29 mouse cellular contexts compared by ENCODE assay signal in the genomic region with DNA sequence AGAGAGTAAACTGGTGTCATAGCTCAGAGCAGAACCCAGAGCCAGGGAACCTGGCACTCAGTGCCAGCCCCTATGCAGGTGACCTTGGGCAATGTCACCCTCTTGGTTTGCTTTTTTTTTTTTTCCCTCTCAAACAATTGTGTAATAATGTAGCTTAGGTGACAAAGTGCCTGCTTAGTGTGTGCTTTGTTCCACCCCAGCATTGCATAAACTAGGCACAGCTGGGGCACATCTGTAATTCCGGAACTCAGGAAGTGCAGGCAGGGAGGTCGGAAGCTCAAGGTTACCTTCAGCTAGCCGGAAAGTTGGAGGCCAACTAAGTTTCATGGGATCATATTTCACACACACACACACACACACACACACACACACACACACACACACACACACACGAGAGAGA. TPM values are rescaled to one million over a fixed set of nuclear protein-coding genes. Genes with fewer than 3 reads are reported as not detected.
DNase-seq lines count a peak whose midpoint lies in the region; ATAC-seq lines count a peak whose summit lies in the region.
"Had no signal": no experiment of that assay in that cellular context is flagged by ENCODE, and none has a peak within 500 bp of the region (broad histone marks: within the 10 kb centered on the region; RNA-seq: fewer than 3 reads in every experiment).

No protein-coding gene starts in this region.

- peak; percentile 40 for DNase-seq in adrenal gland, adult 2 months
- no peak for DNase-seq in adrenal gland, adult 18-20 months (ENCODE audit: low spot score in 2 of 2)
- DNase-seq in kidney, adult 9 months, result peak; percentile 20
- DNase-seq in kidney, postnatal 14 days, result no peak
- peak; percentile 29 for DNase-seq in 416B (ENCODE audit: low read depth)
- peak; percentile 38 for DNase-seq in embryonic facial prominence, embryonic 11.5 days (ENCODE audit: low spot score)
- DNase-seq: cerebellum, adult 11-12 months; cerebellum, postnatal 14 days; heart, postnatal 36 days; kidney, postnatal 10 days; midbrain, embryonic 14.5 days; thymus, postnatal 25 days had no signal

- ATAC-seq in embryonic facial prominence, embryonic 11.5 days (replicated peaks; ENCODE audit: insufficient number of reproducible peaks, low FRiP score, low TSS enrichment, low read depth), result no peak
- no peak for ATAC-seq in megakaryocyte, adult 5-6 weeks (ENCODE audit: poor library complexity, severe bottlenecking)
- no peak for ATAC-seq in midbrain, embryonic 16.5 days
- ATAC-seq: CD4-positive, CD25-positive, alpha-beta regulatory T cell, adult 4 months; hindbrain, embryonic 16.5 days; intestine, postnatal 0 days had no signal

- no peaks in the 10 kb centered on the region for H3K36me3 ChIP-seq in embryonic facial prominence, embryonic 11.5 days (replicated peaks; ENCODE audit: control insufficient read depth, insufficient read depth, low read depth, low read length)
- H3K36me3 ChIP-seq in midbrain, embryonic 16.5 days (ENCODE audit: control insufficient read depth, insufficient read depth, low read length), result no peaks in the 10 kb centered on the region
- H3K36me3 ChIP-seq: heart, embryonic 12.5 days; limb, embryonic 12.5 days had no signal

- 9% methylated on average over 4 of the region's 4 CpGs for WGBS in embryonic facial prominence, embryonic 11.5 days
- 82% methylated on average over 3 of the region's 4 CpGs for WGBS in midbrain, embryonic 16.5 days

- H3K27ac ChIP-seq in embryonic facial prominence, embryonic 11.5 days (replicated peaks; ENCODE audit: low read depth, low read length), result no peak overlapping the region
- no peak overlapping the region for H3K27ac ChIP-seq in midbrain, embryonic 16.5 days (ENCODE audit: low read length)
- H3K27ac ChIP-seq: layer of hippocampus, adult 2 months; left cerebral cortex, adult 2 months; limb, embryonic 12.5 days had no signal

- no peaks in the 10 kb centered on the region for H3K27me3 ChIP-seq in embryonic facial prominence, embryonic 11.5 days (ENCODE audit: control insufficient read depth, insufficient read depth, low read length)
- no peaks in the 10 kb centered on the region for H3K27me3 ChIP-seq in midbrain, embryonic 16.5 days (ENCODE audit: control insufficient read depth, insufficient read depth, low read depth, low read length)

- no peak overlapping the region for H3K9ac ChIP-seq in embryonic facial prominence, embryonic 11.5 days (replicated peaks; ENCODE audit: low read length)
- no peak overlapping the region for H3K9ac ChIP-seq in midbrain, embryonic 16.5 days (ENCODE audit: low read depth, low read length)
- H3K9ac ChIP-seq: heart, embryonic 12.5 days; limb, embryonic 12.5 days had no signal

- H3K4me2 ChIP-seq in embryonic facial prominence, embryonic 11.5 days (ENCODE audit: low read depth, low read length), result no peak overlapping the region
- H3K4me2 ChIP-seq in midbrain, embryonic 16.5 days (ENCODE audit: low read length), result no peak overlapping the region
- H3K4me2 ChIP-seq: heart, embryonic 12.5 days; limb, embryonic 12.5 days had no signal

- H3K9me3 ChIP-seq in embryonic facial prominence, embryonic 11.5 days (replicated peaks; ENCODE audit: control insufficient read depth, low read length), result no peaks in the 10 kb centered on the region
- no peaks in the 10 kb centered on the region for H3K9me3 ChIP-seq in midbrain, embryonic 16.5 days (replicated peaks; ENCODE audit: control insufficient read depth, low read length, poor library complexity, severe bottlenecking)
- H3K9me3 ChIP-seq: heart, embryonic 12.5 days; limb, embryonic 12.5 days had no signal

- H3K4me1 ChIP-seq in embryonic facial prominence, embryonic 11.5 days (ENCODE audit: control insufficient read depth, insufficient read depth, low read length), result no peaks in the 10 kb centered on the region
- H3K4me1 ChIP-seq in midbrain, embryonic 16.5 days (ENCODE audit: control insufficient read depth, insufficient read depth, low read length), result no peaks in the 10 kb centered on the region

- no peak overlapping the region for H3K4me3 ChIP-seq in embryonic facial prominence, embryonic 11.5 days (ENCODE audit: low read depth, low read length)
- H3K4me3 ChIP-seq in midbrain, embryonic 16.5 days (ENCODE audit: low read depth, low read length), result no peak overlapping the region
- H3K4me3 ChIP-seq: heart, embryonic 12.5 days; layer of hippocampus, adult 2 months; left cerebral cortex, adult 2 months; limb, embryonic 12.5 days; myocyte had no signal

RNA-seq across cellular contexts. Expression of a gene that starts 5.8 kb away (rescaled TPM):
- not detected for total RNA-seq in adrenal gland, adult 2 months (2021)
- not detected in 2 replicates for polyA plus RNA-seq in adrenal gland, adult 2 months (2012; rRNA removed)
- not detected for total RNA-seq in adrenal gland, adult 18-20 months (2021)
- not detected in 2 replicates for polyA plus RNA-seq in embryonic facial prominence, embryonic 11.5 days (2014; fragmentation: Nextera tagmentation; extraction: Ambion mirVana)
- total RNA-seq in megakaryocyte, adult 5-6 weeks (2015), result not detected in 2 replicates
- total RNA-seq in megakaryocyte, adult 5-6 weeks (2017), result not detected in 2 replicates
- not detected in 2 replicates for polyA plus RNA-seq in midbrain, embryonic 16.5 days (2015; fragmentation: Nextera tagmentation; extraction: Ambion mirVana)
- total RNA-seq: adrenal gland, postnatal 36 days; gastrocnemius, adult 8-10 months; granulocyte monocyte progenitor cell, adult 5-6 weeks; heart, postnatal 36 days; layer of hippocampus, adult 2 months; left cerebral cortex, adult 2 months; megakaryocyte progenitor cell, adult 5-6 weeks had no signal
- polyA plus RNA-seq: CD4-positive, CD25-positive, alpha-beta regulatory T cell, adult 4 months; forebrain, embryonic 11.5 days; heart, embryonic 12.5 days; hindbrain, embryonic 16.5 days; intestine, postnatal 0 days; limb, embryonic 12.5 days; midbrain, embryonic 14.5 days; myocyte; neural tube, embryonic 14.5 days; testis, adult 2 months had no signal

RNA-seq across cellular contexts. Expression of a gene that starts 7.7 kb away (rescaled TPM):
- total RNA-seq in adrenal gland, adult 2 months (2021), result not detected
- polyA plus RNA-seq in adrenal gland, adult 2 months (2012; rRNA removed), result not detected in 2 replicates
- not detected for total RNA-seq in adrenal gland, adult 18-20 months (2021)
- not detected in 2 replicates for polyA plus RNA-seq in embryonic facial prominence, embryonic 11.5 days (2014; fragmentation: Nextera tagmentation; extraction: Ambion mirVana)
- total RNA-seq in megakaryocyte, adult 5-6 weeks (2015), result not detected in 2 replicates
- total RNA-seq in megakaryocyte, adult 5-6 weeks (2017), result not detected in 2 replicates
- polyA plus RNA-seq in midbrain, embryonic 16.5 days (2015; fragmentation: Nextera tagmentation; extraction: Ambion mirVana), result not detected in 2 replicates
- total RNA-seq: adrenal gland, postnatal 36 days; gastrocnemius, adult 8-10 months; granulocyte monocyte progenitor cell, adult 5-6 weeks; heart, postnatal 36 days; layer of hippocampus, adult 2 months; left cerebral cortex, adult 2 months; megakaryocyte progenitor cell, adult 5-6 weeks had no signal
- polyA plus RNA-seq: CD4-positive, CD25-positive, alpha-beta regulatory T cell, adult 4 months; forebrain, embryonic 11.5 days; heart, embryonic 12.5 days; hindbrain, embryonic 16.5 days; limb, embryonic 12.5 days; midbrain, embryonic 14.5 days; myocyte had no signal

RNA-seq across cellular contexts. Expression of a gene that starts 11.8 kb away (rescaled TPM):
- 1 to 10 TPM; 4.0 to 6.0 TPM for total RNA-seq in adrenal gland, adult 2 months (2021)
- polyA plus RNA-seq in adrenal gland, adult 2 months (2012; rRNA removed), result 11.4 and 11.9 TPM in 2 replicates
- 1 to 10 TPM; 5.1 to 5.5 TPM for total RNA-seq in adrenal gland, adult 18-20 months (2021)
- 1.3 and 1.7 TPM in 2 replicates for polyA plus RNA-seq in embryonic facial prominence, embryonic 11.5 days (2014; fragmentation: Nextera tagmentation; extraction: Ambion mirVana)
- total RNA-seq in megakaryocyte, adult 5-6 weeks (2015), result 22.8 and 24.6 TPM in 2 replicates
- total RNA-seq in megakaryocyte, adult 5-6 weeks (2017), result 42.8 and 45.7 TPM in 2 replicates
- polyA plus RNA-seq in midbrain, embryonic 16.5 days (2015; fragmentation: Nextera tagmentation; extraction: Ambion mirVana), result 0.89 and 1.1 TPM in 2 replicates

RNA-seq across cellular contexts. Expression of a gene that starts 28.8 kb away (rescaled TPM):
- 10 to 100 TPM; 12.1 to 24.2 TPM for total RNA-seq in adrenal gland, adult 2 months (2021)
- 21.5 and 28.3 TPM in 2 replicates for polyA plus RNA-seq in adrenal gland, adult 2 months (2012; rRNA removed)
- total RNA-seq in adrenal gland, adult 18-20 months (2021), result 10 to 100 TPM; 13.4 to 16.9 TPM
- 2.9 and 3.2 TPM in 2 replicates for polyA plus RNA-seq in embryonic facial prominence, embryonic 11.5 days (2014; fragmentation: Nextera tagmentation; extraction: Ambion mirVana)
- total RNA-seq in megakaryocyte, adult 5-6 weeks (2015), result not detected in 2 replicates
- total RNA-seq in megakaryocyte, adult 5-6 weeks (2017), result not detected in 2 replicates
- polyA plus RNA-seq in midbrain, embryonic 16.5 days (2015; fragmentation: Nextera tagmentation; extraction: Ambion mirVana), result 15.3 and 15.4 TPM in 2 replicates
- total RNA-seq: granulocyte monocyte progenitor cell, adult 5-6 weeks had no signal

RNA-seq across cellular contexts. Expression of a gene that starts 59.3 kb away (rescaled TPM):
- 10 to 100 TPM; 19.8 to 22.1 TPM for total RNA-seq in adrenal gland, adult 2 months (2021)
- polyA plus RNA-seq in adrenal gland, adult 2 months (2012; rRNA removed), result 5.1 and 6.0 TPM in 2 replicates
- 10 to 100 TPM; 24.5 to 25.7 TPM for total RNA-seq in adrenal gland, adult 18-20 months (2021)
- 8.9 and 9.3 TPM in 2 replicates for polyA plus RNA-seq in embryonic facial prominence, embryonic 11.5 days (2014; fragmentation: Nextera tagmentation; extraction: Ambion mirVana)
- total RNA-seq in megakaryocyte, adult 5-6 weeks (2015), result 3.2 and 3.4 TPM in 2 replicates
- total RNA-seq in megakaryocyte, adult 5-6 weeks (2017), result 7.7 and 8.0 TPM in 2 replicates
- polyA plus RNA-seq in midbrain, embryonic 16.5 days (2015; fragmentation: Nextera tagmentation; extraction: Ambion mirVana), result 5.4 and 5.6 TPM in 2 replicates

Comparison
In these comparisons a context has a peak if more than half of its experiments do, and no peak if none do; other contexts are left out.
1. DNase-seq: peak in adrenal gland, adult 2 months (single experiment), kidney, adult 9 months (single experiment), 416B (single experiment) and embryonic facial prominence, embryonic 11.5 days (single experiment); none in adrenal gland, adult 18-20 months (0 of 2) and kidney, postnatal 14 days (single experiment).